Comparison of ENCODE assay signal across 8 mouse cellular contexts in genomic region chr2:125624127-125624685, GRCm38 (mm10). TPM values are rescaled to one million over a fixed set of nuclear protein-coding genes. Genes with fewer than 3 reads are reported as not detected.
DNase-seq lines count a peak whose midpoint lies in the region; ATAC-seq lines count a peak whose summit lies in the region.

No protein-coding gene starts in this region.

- 4% methylated on average over 9 of the region's 9 CpGs for WGBS in kidney, embryonic 16.5 days
- 20% methylated on average over 9 of the region's 9 CpGs for WGBS in hindbrain, embryonic 13.5 days
- 18% methylated on average over 9 of the region's 9 CpGs for WGBS in midbrain, embryonic 13.5 days

- H3K9ac ChIP-seq in kidney, embryonic 16.5 days (replicated peaks; ENCODE audit: low read length), result peak overlapping the region; percentile 81
- H3K9ac ChIP-seq in hindbrain, embryonic 13.5 days, result peak overlapping the region; percentile 84
- H3K9ac ChIP-seq in midbrain, embryonic 13.5 days (replicated peaks), result peak overlapping the region; percentile 81

- H3K27ac ChIP-seq in kidney, embryonic 16.5 days (ENCODE audit: low read length), result peak overlapping the region; percentile 16; the same call in 1 of the 2 replicates
- no peak overlapping the region for H3K27ac ChIP-seq in hindbrain, embryonic 13.5 days
- H3K27ac ChIP-seq in midbrain, embryonic 13.5 days, result no peak overlapping the region

- no peaks in the 10 kb centered on the region for H3K9me3 ChIP-seq in kidney, embryonic 16.5 days (ENCODE audit: low read length)
- no peaks in the 10 kb centered on the region for H3K9me3 ChIP-seq in hindbrain, embryonic 13.5 days
- H3K9me3 ChIP-seq in midbrain, embryonic 13.5 days, result no peaks in the 10 kb centered on the region

- peak overlapping the region; percentile 56 for H3K4me2 ChIP-seq in kidney, embryonic 16.5 days (replicated peaks; ENCODE audit: low read depth, low read length)
- H3K4me2 ChIP-seq in hindbrain, embryonic 13.5 days, result peak overlapping the region; percentile 64
- peak overlapping the region; percentile 83 for H3K4me2 ChIP-seq in midbrain, embryonic 13.5 days (replicated peaks)

- peak overlapping the region; percentile 85 for H3K4me3 ChIP-seq in kidney, embryonic 16.5 days (ENCODE audit: low read length)
- H3K4me3 ChIP-seq in hindbrain, embryonic 13.5 days, result peak overlapping the region; percentile 78
- H3K4me3 ChIP-seq in midbrain, embryonic 13.5 days (replicated peaks), result peak overlapping the region; percentile 88

- no peak; the same call in 1 of the 2 replicates for ATAC-seq in kidney, embryonic 16.5 days (ENCODE audit: low FRiP score, low TSS enrichment)
- no peak for ATAC-seq in hindbrain, embryonic 13.5 days (ENCODE audit: low FRiP score)
- ATAC-seq in midbrain, embryonic 13.5 days, result no peak

- DNase-seq in kidney, postnatal 14 days, result no peak
- DNase-seq in adipocyte (ENCODE audit: low spot score), result peak; percentile 14
- DNase-seq in thymus, postnatal 10 days (ENCODE audit: low spot score in 2 of 2), result no peak
- DNase-seq in gastrocnemius, adult 18-20 months (ENCODE audit: low spot score), result no peak
- DNase-seq in layer of hippocampus, postnatal 36 days, result no peak

- H3K36me3 ChIP-seq in kidney, embryonic 16.5 days (ENCODE audit: insufficient read depth, low read length), result peaks cover 7% of the 10 kb centered on the region; the same call in 1 of the 2 replicates
- peaks cover 11% of the 10 kb centered on the region for H3K36me3 ChIP-seq in hindbrain, embryonic 13.5 days
- H3K36me3 ChIP-seq in midbrain, embryonic 13.5 days, result peaks cover 7% of the 10 kb centered on the region

- no peaks in the 10 kb centered on the region for H3K27me3 ChIP-seq in kidney, embryonic 16.5 days (ENCODE audit: insufficient read depth, low read length)
- no peaks in the 10 kb centered on the region for H3K27me3 ChIP-seq in hindbrain, embryonic 13.5 days
- no peaks in the 10 kb centered on the region for H3K27me3 ChIP-seq in midbrain, embryonic 13.5 days

- H3K4me1 ChIP-seq in kidney, embryonic 16.5 days (ENCODE audit: insufficient read depth, low read length), result peaks cover 18% of the 10 kb centered on the region
- peaks cover 27% of the 10 kb centered on the region for H3K4me1 ChIP-seq in hindbrain, embryonic 13.5 days (replicated peaks)
- H3K4me1 ChIP-seq in midbrain, embryonic 13.5 days (replicated peaks), result peaks cover 24% of the 10 kb centered on the region

RNA-seq across cellular contexts. Expression of gene Cep152, which starts 0.7 kb away (rescaled TPM):
- 7.4 and 8.9 TPM in 2 replicates for polyA plus RNA-seq in kidney, embryonic 16.5 days (2015; fragmentation: Nextera tagmentation; extraction: Ambion mirVana)
- polyA plus RNA-seq in hindbrain, embryonic 13.5 days (2015; fragmentation: Nextera tagmentation; extraction: Ambion mirVana), result 3.4 and 3.8 TPM in 2 replicates
- polyA plus RNA-seq in midbrain, embryonic 13.5 days (2015; fragmentation: Nextera tagmentation; extraction: Ambion mirVana), result 4.0 and 4.3 TPM in 2 replicates
- under 1 TPM; 0.83 to 0.91 TPM for total RNA-seq in gastrocnemius, adult 18-20 months (2021)
- 1 to 10 TPM; 3.5 to 4.1 TPM for total RNA-seq in layer of hippocampus, postnatal 36 days (2021)

RNA-seq across cellular contexts. Expression of gene Eid1, which starts 48.7 kb away (rescaled TPM):
- 91.8 and 99.5 TPM in 2 replicates for polyA plus RNA-seq in kidney, embryonic 16.5 days (2015; fragmentation: Nextera tagmentation; extraction: Ambion mirVana)
- polyA plus RNA-seq in hindbrain, embryonic 13.5 days (2015; fragmentation: Nextera tagmentation; extraction: Ambion mirVana), result 398 and 400 TPM in 2 replicates
- 359 and 367 TPM in 2 replicates for polyA plus RNA-seq in midbrain, embryonic 13.5 days (2015; fragmentation: Nextera tagmentation; extraction: Ambion mirVana)
- 10 to 100 TPM; 19.1 to 23.3 TPM for total RNA-seq in gastrocnemius, adult 18-20 months (2021)
- total RNA-seq in layer of hippocampus, postnatal 36 days (2021), result 100 to 1,000 TPM; 264 to 282 TPM
